Mouse (Mus musculus) limb, embryonic 14.5 days (tissue): ENCODE measurements at regions not wholly inside any gene's neighbourhood (a gene's known extent, or its start where the extent isn't known, plus 50 kb on each side); places are given as distances from the start of the nearest gene placed in this dataset.

ENCODE experiments used
- ATAC-seq: fragments of 200-750 bp; cut with Nextera tagmentation; 2 replicates; pipeline ENCODE4 v1.8.0; 2017; ENCODE audit warnings: low read depth, moderate number of reproducible peaks, moderate TSS enrichment; ENCODE audit not compliant: low FRiP score
- DNase-seq: peaks from one replicate; pipeline ENCODE4 v3.0.0-alpha.2; 2015; ENCODE audit warnings: low spot score
- H3K27ac ChIP-seq: fragments of 300-500 bp; sonication (generic); replicated peaks from 2 replicates; pipeline ENCODE4 v1.5.1; 2014; ENCODE audit warnings: low read depth, mild to moderate bottlenecking, low read length, moderate library complexity, mixed read lengths
- H3K27me3 ChIP-seq: fragments of 300-500 bp; sonication (generic); 2 replicates; pipeline ENCODE4 v1.6.1; 2014; ENCODE audit warnings: low read length, mixed read lengths; ENCODE audit not compliant: control insufficient read depth, insufficient read depth
- H3K36me3 ChIP-seq: fragments of 300-500 bp; sonication (generic); 2 replicates; pipeline ENCODE4 v1.6.1; 2014; ENCODE audit warnings: mild to moderate bottlenecking, low read length, moderate library complexity, mixed read lengths; ENCODE audit not compliant: control insufficient read depth, insufficient read depth
- H3K4me1 ChIP-seq: fragments of 300-500 bp; sonication (generic); 2 replicates; pipeline ENCODE4 v1.6.1; 2014; ENCODE audit warnings: antibody characterized with exemption, low read length, mixed read lengths; ENCODE audit not compliant: control insufficient read depth, insufficient read depth
- H3K4me2 ChIP-seq: fragments of 300-500 bp; sonication (generic); replicated peaks from 2 replicates; pipeline ENCODE4 v1.6.1; 2014; ENCODE audit warnings: low read depth, mild to moderate bottlenecking, low read length, moderate library complexity; ENCODE audit not compliant: severe bottlenecking
- H3K4me3 ChIP-seq: fragments of 300-500 bp; sonication (generic); replicated peaks from 2 replicates; pipeline ENCODE4 v1.5.1; 2014; ENCODE audit warnings: low read length
- H3K9ac ChIP-seq: fragments of 300-500 bp; sonication (generic); 2 replicates; pipeline ENCODE4 v1.6.1; 2014; ENCODE audit warnings: mild to moderate bottlenecking, low read depth, low read length, moderate library complexity; ENCODE audit not compliant: severe bottlenecking
- H3K9me3 ChIP-seq: fragments of 300-500 bp; sonication (generic); 2 replicates; pipeline ENCODE4 v1.6.1; 2016; ENCODE audit warnings: low read length; ENCODE audit not compliant: control insufficient read depth
- POLR2A ChIP-seq: fragments of 200-500 bp; IDR thresholded peaks from 2 replicates; pipeline ENCODE4 v1.8.0; 2012; ENCODE audit warnings: inconsistent platforms, mild to moderate bottlenecking, moderate library complexity, borderline replicate concordance; ENCODE audit not compliant: insufficient read depth, insufficient read length; ENCODE audit errors: extremely low read depth
- WGBS: fragments of 180-500 bp; shearing (Covaris S2); extraction: QIAGEN DNeasy Blood & Tissue Kit; methylation state at CpG from one replicate; pipeline ENCODE4 v1.1.7; 2014; 5-methylcytosine and 5-hydroxymethylcytosine counted together

DNA sequence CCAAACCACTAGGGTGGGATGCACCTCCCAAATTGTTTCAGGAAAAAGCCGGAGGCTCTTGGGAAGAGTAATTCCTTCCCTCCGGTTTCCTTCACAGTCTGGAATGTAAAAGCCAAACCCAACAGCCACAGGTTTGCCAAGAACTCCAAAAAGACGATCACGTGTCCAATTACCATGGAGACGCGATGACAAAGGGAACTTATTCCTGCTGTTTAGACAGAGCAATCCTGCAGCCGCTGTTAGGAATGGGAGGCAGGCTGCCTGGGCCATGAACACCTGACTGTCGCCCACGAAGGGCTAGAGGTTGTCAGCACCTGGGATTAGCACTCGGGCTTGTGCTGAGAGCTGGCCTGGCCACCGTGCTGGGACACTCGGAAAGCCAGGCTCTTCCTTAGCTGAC is 175.8 kb downstream of the Shq1 start:
- Histone ChIP-seq H3K27me3 (no peaks in the 10 kb centered on the region), H3K9me3 (no peaks in the 10 kb centered on the region), H3K4me1 (peaks cover 7% of the 10 kb centered on the region), H3K9ac (no peak overlapping the region), H3K4me2 (no peak overlapping the region), H3K36me3 (no peaks in the 10 kb centered on the region), H3K4me3 (no peak overlapping the region), H3K27ac (no peak overlapping the region)
- TF ChIP-seq POLR2A = no peak
- 54% methylated on average over 12 of the region's 12 CpGs for WGBS
- ATAC-seq (peak; percentile 70), DNase-seq (peak; percentile 78)

DNA sequence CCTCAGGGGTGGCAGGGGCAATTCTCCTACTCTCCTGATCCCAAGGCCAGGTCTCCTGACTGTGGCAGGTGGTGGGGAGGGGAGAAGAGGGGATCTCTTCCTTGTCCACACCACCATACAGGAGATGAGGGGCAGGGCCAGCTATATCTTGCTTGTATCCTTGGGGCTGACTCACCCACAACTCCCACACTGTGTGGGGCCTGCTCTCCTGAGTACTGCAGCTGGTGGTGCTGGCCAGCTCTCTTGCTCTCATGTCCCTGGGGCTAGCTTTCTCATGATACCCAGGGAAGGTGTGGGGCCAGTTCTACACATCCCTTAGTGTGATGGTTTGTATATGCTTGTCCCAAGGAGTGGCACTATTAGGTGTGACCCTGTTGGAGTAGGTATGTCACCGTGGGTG is 177.4 kb downstream of the Shq1 start:
- H3K36me3 ChIP-seq = no peaks in the 10 kb centered on the region
- peaks cover 7% of the 10 kb centered on the region for H3K4me1 ChIP-seq
- DNase-seq (no peak), ATAC-seq (no peak)
- H3K4me2 ChIP-seq = no peak overlapping the region
- H3K27me3 ChIP-seq = no peaks in the 10 kb centered on the region
- no peak overlapping the region for H3K9ac ChIP-seq
- no peak overlapping the region for H3K27ac ChIP-seq
- H3K4me3 ChIP-seq = no peak overlapping the region
- no peak for TF ChIP-seq POLR2A
- H3K9me3 ChIP-seq = no peaks in the 10 kb centered on the region
- WGBS = 63% methylated on average over 1 of the region's 1 CpGs

DNA sequence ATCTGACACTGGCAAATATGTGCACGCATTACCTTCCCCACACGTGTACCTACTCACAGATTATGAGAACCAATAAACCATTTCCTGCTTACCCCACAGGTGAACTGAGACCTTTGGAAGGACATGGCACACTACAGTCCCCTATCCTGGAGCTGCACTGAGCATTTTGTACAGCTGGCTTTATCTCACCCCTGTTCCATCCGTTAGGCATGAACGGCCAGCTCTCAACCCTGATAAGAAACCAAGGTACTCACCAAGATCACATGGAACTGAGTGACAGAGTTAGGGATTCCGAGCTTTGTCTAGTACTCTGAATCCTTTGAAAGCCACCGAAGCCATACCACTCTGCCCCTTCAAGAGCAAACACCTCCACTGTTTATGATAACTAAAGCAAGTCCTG is 179.1 kb downstream of the Shq1 start:
- Histone ChIP-seq H3K27me3 (no peaks in the 10 kb centered on the region), H3K4me3 (no peak overlapping the region), H3K36me3 (no peaks in the 10 kb centered on the region), H3K9ac (no peak overlapping the region), H3K4me2 (no peak overlapping the region), H3K4me1 (peaks cover 7% of the 10 kb centered on the region), H3K27ac (no peak overlapping the region), H3K9me3 (no peaks in the 10 kb centered on the region)
- ATAC-seq (no peak), DNase-seq (no peak)
- 76% methylated on average over 6 of the region's 6 CpGs for WGBS
- TF ChIP-seq POLR2A = no peak

DNA sequence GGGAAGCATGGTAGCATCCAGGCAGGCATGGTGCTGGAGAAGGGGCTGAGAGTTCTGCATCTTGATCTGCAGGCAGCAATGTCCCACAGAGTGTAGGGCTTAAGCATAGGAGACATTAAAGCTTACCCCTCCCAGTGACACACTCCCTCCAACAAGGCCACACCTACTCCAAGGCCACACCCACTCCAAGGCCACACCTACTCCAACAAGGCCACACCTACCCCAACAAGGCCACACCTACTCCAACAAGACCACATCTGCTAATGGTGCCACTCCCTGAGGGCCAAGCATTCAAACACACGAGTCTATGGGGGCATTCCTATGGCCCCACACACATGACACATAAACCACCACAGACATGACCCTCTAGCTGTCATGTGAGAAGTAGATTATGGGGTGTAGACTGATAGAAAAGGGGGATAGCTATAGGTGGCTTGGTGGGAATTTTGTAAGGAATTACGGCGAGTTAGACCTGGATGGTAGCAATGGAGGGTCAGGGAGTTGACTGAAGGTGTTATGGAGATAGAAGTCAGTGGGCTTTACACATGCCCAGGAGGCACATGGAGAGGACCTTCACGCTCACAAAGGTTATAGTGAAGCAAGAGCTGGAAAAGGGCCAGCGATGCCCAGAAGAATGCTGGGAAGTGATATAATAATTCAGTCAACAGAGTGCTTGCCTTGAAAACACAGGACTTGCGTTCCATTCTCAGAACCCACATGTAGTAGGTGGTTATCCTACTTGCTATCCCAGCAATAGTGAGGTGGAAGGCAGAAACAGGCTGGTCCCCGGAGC is 179.8 kb downstream of the Shq1 start:
- Histone ChIP-seq H3K4me3 (no peak overlapping the region), H3K9me3 (no peaks in the 10 kb centered on the region), H3K27ac (no peak overlapping the region), H3K9ac (no peak overlapping the region), H3K36me3 (no peaks in the 10 kb centered on the region), H3K4me1 (peaks cover 7% of the 10 kb centered on the region), H3K4me2 (no peak overlapping the region), H3K27me3 (no peaks in the 10 kb centered on the region)
- 86% methylated on average over 7 of the region's 7 CpGs for WGBS
- no peak for DNase-seq
- no peak for TF ChIP-seq POLR2A
- no peak for ATAC-seq

DNA sequence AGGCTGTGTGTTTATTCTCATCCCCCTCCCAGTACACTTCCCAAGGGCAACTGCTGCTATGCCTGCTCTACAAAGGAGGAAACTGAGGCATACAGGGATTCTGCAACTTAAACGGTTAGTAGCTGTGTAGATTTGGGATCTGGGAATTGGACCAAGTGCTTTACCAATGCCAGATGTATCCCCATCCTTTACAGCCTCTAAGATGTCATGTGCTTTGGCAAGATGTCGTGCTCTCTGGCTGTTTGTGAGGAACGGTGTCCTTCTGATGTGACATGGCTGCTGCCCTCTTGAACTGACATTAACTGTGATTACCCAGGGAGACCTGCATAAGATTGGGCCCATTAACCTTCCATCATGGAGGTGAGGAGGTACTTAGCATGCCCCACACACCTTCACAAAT is 187.1 kb downstream of the Shq1 start:
- 33% methylated on average over 3 of the region's 3 CpGs for WGBS
- Histone ChIP-seq H3K27me3 (no peaks in the 10 kb centered on the region), H3K4me2 (no peak overlapping the region), H3K9ac (no peak overlapping the region), H3K4me3 (no peak overlapping the region), H3K9me3 (peaks cover 11% of the 10 kb centered on the region; the same call in 1 of the 2 replicates), H3K4me1 (peaks cover 13% of the 10 kb centered on the region), H3K27ac (no peak overlapping the region), H3K36me3 (no peaks in the 10 kb centered on the region)
- no peak for TF ChIP-seq POLR2A
- ATAC-seq (no peak), DNase-seq (no peak)
